Mouse (Mus musculus) erythroid progenitor cell, adult 5-6 weeks (primary cell): ENCODE measurements around the gene Gm6899. TPM values are rescaled to one million over a fixed set of nuclear protein-coding genes. Genes with fewer than 3 reads are reported as not detected.

ENCODE experiments used
- ATAC-seq: replicated peaks from 2 replicates; pipeline ENCODE4 v1.8.0; 2016; ENCODE audit warnings: moderate number of reproducible peaks, mild to moderate bottlenecking, moderate TSS enrichment, inconsistent platforms; ENCODE audit not compliant: poor library complexity, low FRiP score, severe bottlenecking
- total RNA-seq, 2 experiments: library from RNA; stranded (forward) in 1 of 2; stranded (reverse) in 1 of 2; fragments of 150-400 nt in 1 of 2; fragments of 186-747, 209-891 nt in 1 of 2; gene quantifications; 2 replicates each; pipeline versions ENCODE4 v1.2.3 to v1.2.4; 2015 to 2017; ENCODE audit warnings: low replicate concordance in 2 of 2

The Gm6899 gene
- total RNA-seq, 2 experiments from 2014 or later: not detected

DNA sequence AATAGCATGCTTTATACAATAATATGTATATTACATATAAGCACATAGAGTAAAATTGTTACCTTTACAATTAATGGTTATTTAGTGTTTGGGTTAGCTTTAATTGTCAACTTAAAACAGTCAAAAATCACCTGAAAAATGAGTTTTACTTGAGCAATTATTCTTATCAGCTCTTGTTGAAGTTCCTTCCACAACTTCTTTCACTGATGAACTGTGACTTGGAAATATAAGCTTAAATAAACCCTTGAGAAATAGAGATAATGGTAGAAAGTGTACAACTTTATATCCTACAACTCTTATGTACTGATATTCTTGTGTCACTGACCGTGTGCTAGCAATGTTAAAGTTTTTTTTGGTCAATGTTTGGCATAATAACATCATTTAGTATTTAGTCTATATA lies 43.2 kb downstream of the Gm6899 start:
- ATAC-seq: no peak

DNA sequence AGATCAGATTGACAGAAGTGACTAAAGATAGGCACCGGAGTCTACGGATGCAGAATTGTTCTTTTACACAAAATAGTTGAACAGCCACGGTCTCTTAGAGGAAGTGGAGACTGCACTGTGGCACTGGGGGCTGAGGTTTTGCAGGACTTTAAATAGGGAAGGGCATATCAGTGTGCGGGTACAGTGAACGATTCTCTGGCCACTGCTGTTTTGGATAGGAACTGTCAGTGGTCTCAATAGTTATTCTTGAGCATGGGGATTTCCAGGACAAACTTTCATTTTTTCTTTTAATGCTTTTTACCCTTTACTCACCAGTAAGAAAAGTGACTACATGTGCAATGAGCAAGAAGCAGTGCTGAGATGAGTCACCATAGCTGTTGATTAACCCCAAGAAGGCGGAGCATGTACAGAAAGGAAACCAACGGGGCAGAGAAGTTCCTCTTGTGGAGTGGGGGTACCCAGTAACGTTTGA lies 47.3 kb downstream of the Gm6899 start:
- ATAC-seq: no peak

DNA sequence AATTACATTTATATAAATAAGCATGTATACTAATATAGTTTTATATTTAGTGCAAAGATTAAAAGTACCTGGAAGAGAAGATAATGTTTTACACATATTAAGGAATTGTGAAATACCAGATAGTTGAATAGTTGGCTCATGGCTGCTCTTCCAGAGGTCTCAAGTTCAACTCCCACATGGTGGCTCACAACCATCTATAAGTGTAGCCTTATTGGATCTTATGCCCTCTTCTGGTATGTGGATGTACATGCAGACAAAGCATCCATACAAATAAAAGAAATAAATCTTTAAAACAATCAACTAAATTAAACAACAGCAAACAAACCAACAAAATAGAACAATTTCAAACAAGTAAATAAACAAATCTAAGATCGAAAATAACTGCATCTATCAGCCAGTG lies 49.1 kb downstream of the Gm6899 start:
- ATAC-seq: no peak

Other genes with a start within 250 kb of the Gm6899 start
- 31.4 and 84.7 TPM in 2 replicates for gene Fancl, start 207.1 kb upstream of the Gm6899 start, total RNA-seq (2015; ENCODE audit: low replicate concordance)
- 58.6 and 80.2 TPM in 2 replicates for gene Fancl, start 207.1 kb upstream of the Gm6899 start, total RNA-seq (2017; ENCODE audit: low replicate concordance)
- gene Vrk2, start 758 bp downstream of the Gm6899 start, total RNA-seq (2015; ENCODE audit: low replicate concordance): 76.0 and 81.3 TPM in 2 replicates
- gene Vrk2, start 758 bp downstream of the Gm6899 start, total RNA-seq (2017; ENCODE audit: low replicate concordance): 56.1 and 80.5 TPM in 2 replicates